Mouse (Mus musculus) embryonic facial prominence, embryonic 11.5 days (tissue): ENCODE measurements at regions not wholly inside any gene's neighbourhood (a gene's known extent, or its start where the extent isn't known, plus 50 kb on each side); places are given as distances from the start of the nearest gene placed in this dataset.

Experiments used
- ATAC-seq: fragments of 200-750 bp; cut with Nextera tagmentation; replicated peaks from 2 replicates; pipeline ENCODE4 v1.8.0; 2017; ENCODE audit warnings: low read depth; ENCODE audit not compliant: insufficient number of reproducible peaks, low FRiP score, low TSS enrichment
- DNase-seq: peaks from one replicate; pipeline ENCODE4 v3.0.0-alpha.2; 2015; ENCODE audit warnings: low spot score
- H3K27ac ChIP-seq: fragments of 300-500 bp; sonication (generic); replicated peaks from 2 replicates; pipeline ENCODE4 v1.5.1; 2014; ENCODE audit warnings: mild to moderate bottlenecking, low read depth, low read length, control low read depth
- H3K27me3 ChIP-seq: fragments of 300-500 bp; sonication (generic); 2 replicates; pipeline ENCODE4 v1.6.1; 2014; ENCODE audit warnings: mild to moderate bottlenecking, low read length, moderate library complexity, mixed read lengths; ENCODE audit not compliant: control insufficient read depth, insufficient read depth
- H3K36me3 ChIP-seq: fragments of 300-500 bp; sonication (generic); replicated peaks from 2 replicates; pipeline ENCODE4 v1.6.1; 2014; ENCODE audit warnings: low read depth, mild to moderate bottlenecking, low read length, moderate library complexity, mixed read lengths; ENCODE audit not compliant: control insufficient read depth, insufficient read depth
- H3K4me1 ChIP-seq: fragments of 300-500 bp; sonication (generic); 2 replicates; pipeline ENCODE4 v1.6.1; 2014; ENCODE audit warnings: low read length, mixed read lengths; ENCODE audit not compliant: control insufficient read depth, insufficient read depth
- H3K4me2 ChIP-seq: fragments of 300-500 bp; sonication (generic); 2 replicates; pipeline ENCODE4 v1.6.1; 2014; ENCODE audit warnings: low read depth, mild to moderate bottlenecking, control low read depth, low read length, moderate library complexity
- H3K4me3 ChIP-seq: fragments of 300-500 bp; sonication (generic); 2 replicates; pipeline ENCODE4 v1.5.1; 2014; ENCODE audit warnings: low read depth, low read length, control low read depth
- H3K9ac ChIP-seq: fragments of 300-500 bp; sonication (generic); replicated peaks from 2 replicates; pipeline ENCODE4 v1.6.1; 2014; ENCODE audit warnings: mild to moderate bottlenecking, control low read depth, low read length
- H3K9me3 ChIP-seq: fragments of 300-500 bp; sonication (generic); replicated peaks from 2 replicates; pipeline ENCODE4 v1.6.1; 2016; ENCODE audit warnings: mild to moderate bottlenecking, low read length, inconsistent platforms, mixed read lengths; ENCODE audit not compliant: control insufficient read depth
- WGBS: fragments of 180-500 bp; shearing (Covaris S2); extraction: QIAGEN DNeasy Blood & Tissue Kit; methylation state at CpG from one replicate; pipeline ENCODE4 v1.1.7; 2014; 5-methylcytosine and 5-hydroxymethylcytosine counted together

GRCm38 (mm10) chr2:55817273-55817672 is 381.5 kb downstream of the Kcnj3 start:
- Histone ChIP-seq H3K4me3 (no peak overlapping the region), H3K4me1 (no peaks in the 10 kb centered on the region), H3K27ac (no peak overlapping the region), H3K9me3 (no peaks in the 10 kb centered on the region), H3K27me3 (no peaks in the 10 kb centered on the region), H3K9ac (no peak overlapping the region), H3K36me3 (no peaks in the 10 kb centered on the region), H3K4me2 (no peak overlapping the region)
- no peak for ATAC-seq
- DNase-seq: no peak
- 77% methylated on average over 1 of the region's 1 CpGs for WGBS

- Histone ChIP-seq H3K4me2 (no peak overlapping the region), H3K4me3 (no peak overlapping the region), H3K36me3 (no peaks in the 10 kb centered on the region), H3K9ac (no peak overlapping the region), H3K27ac (no peak overlapping the region), H3K9me3 (no peaks in the 10 kb centered on the region), H3K4me1 (no peaks in the 10 kb centered on the region), H3K27me3 (no peaks in the 10 kb centered on the region)
- peak; percentile 65; the same call in 1 of the 2 replicates for ATAC-seq
- DNase-seq: peak; percentile 34
- 21% methylated on average over 7 of the region's 7 CpGs for WGBS
Observed at GRCm38 (mm10) chr2:55818220-55818619, 382.4 kb downstream of the Kcnj3 start.

GRCm38 (mm10) chr2:55822726-55823125 is 387.0 kb downstream of the Kcnj3 start:
- no peak overlapping the region for H3K27ac ChIP-seq
- H3K4me1 ChIP-seq: no peaks in the 10 kb centered on the region
- no peak overlapping the region for H3K4me3 ChIP-seq
- H3K4me2 ChIP-seq: no peak overlapping the region
- ATAC-seq (no peak), DNase-seq (no peak)
- no peak overlapping the region for H3K9ac ChIP-seq
- H3K36me3 ChIP-seq: no peaks in the 10 kb centered on the region
- H3K9me3 ChIP-seq: no peaks in the 10 kb centered on the region
- H3K27me3 ChIP-seq: no peaks in the 10 kb centered on the region

- peak; percentile 12 for DNase-seq
- 50% methylated on average over 1 of the region's 1 CpGs for WGBS
Observed at GRCm38 (mm10) chr2:55841521-55841920, 405.8 kb downstream of the Kcnj3 start.

GRCm38 (mm10) chr2:55846832-55847382 is 411.1 kb downstream of the Kcnj3 start:
- no peak for ATAC-seq
- Histone ChIP-seq H3K4me3 (no peak overlapping the region), H3K9ac (no peak overlapping the region), H3K4me2 (no peak overlapping the region), H3K36me3 (no peaks in the 10 kb centered on the region), H3K27me3 (no peaks in the 10 kb centered on the region), H3K27ac (no peak overlapping the region), H3K9me3 (no peaks in the 10 kb centered on the region), H3K4me1 (no peaks in the 10 kb centered on the region)
- 26% methylated on average over 3 of the region's 3 CpGs for WGBS
- DNase-seq: peak; percentile 35

More at GRCm38 (mm10) chr2:55841521-55841920, 405.8 kb downstream of the Kcnj3 start:
- Histone ChIP-seq H3K4me3 (no peak overlapping the region), H3K27me3 (no peaks in the 10 kb centered on the region), H3K9me3 (no peaks in the 10 kb centered on the region), H3K27ac (no peak overlapping the region), H3K9ac (no peak overlapping the region), H3K4me2 (no peak overlapping the region), H3K36me3 (no peaks in the 10 kb centered on the region), H3K4me1 (no peaks in the 10 kb centered on the region)
- no peak for ATAC-seq

- H3K9ac ChIP-seq: no peak overlapping the region
- H3K4me3 ChIP-seq: no peak overlapping the region
- no peak overlapping the region for H3K27ac ChIP-seq
- H3K4me2 ChIP-seq: no peak overlapping the region
- WGBS: 85% methylated on average over 1 of the region's 1 CpGs
- H3K9me3 ChIP-seq: no peaks in the 10 kb centered on the region
- no peak for DNase-seq
- H3K27me3 ChIP-seq: no peaks in the 10 kb centered on the region
- H3K36me3 ChIP-seq: no peaks in the 10 kb centered on the region
- no peaks in the 10 kb centered on the region for H3K4me1 ChIP-seq
- no peak for ATAC-seq
Observed at GRCm38 (mm10) chr2:55862479-55862878, 426.7 kb downstream of the Kcnj3 start.

- Histone ChIP-seq H3K4me2 (no peak overlapping the region), H3K27ac (no peak overlapping the region), H3K4me1 (no peaks in the 10 kb centered on the region), H3K4me3 (no peak overlapping the region), H3K36me3 (no peaks in the 10 kb centered on the region), H3K27me3 (no peaks in the 10 kb centered on the region), H3K9me3 (no peaks in the 10 kb centered on the region), H3K9ac (no peak overlapping the region)
- no peak for ATAC-seq
- 79% methylated on average over 2 of the region's 2 CpGs for WGBS
- no peak for DNase-seq
Observed at GRCm38 (mm10) chr2:55889976-55890375, 454.2 kb downstream of the Kcnj3 start.

- Histone ChIP-seq H3K4me3 (no peak overlapping the region), H3K9ac (no peak overlapping the region), H3K4me1 (no peaks in the 10 kb centered on the region), H3K9me3 (no peaks in the 10 kb centered on the region), H3K27me3 (no peaks in the 10 kb centered on the region), H3K36me3 (no peaks in the 10 kb centered on the region), H3K27ac (no peak overlapping the region), H3K4me2 (no peak overlapping the region)
- WGBS: 73% methylated on average over 1 of the region's 1 CpGs
- DNase-seq: no peak
- no peak for ATAC-seq
Observed at GRCm38 (mm10) chr2:55892821-55893535, 457.2 kb downstream of the Kcnj3 start.
